Mouse (Mus musculus) adrenal gland (tissue): ENCODE data around the gene Tom1.

Experiments used
- intact Hi-C: fragments of 180-260 bp; cut with DNase I; formaldehyde crosslinking; loops from one replicate; pipeline ENCODE4 v1.15.1; 2025

Gene Tom1

GRCm38 (mm10) chr8:75086002-75086401 is 52.5 kb downstream of the Tom1 start:
- intact Hi-C loops = no loop called here

- intact Hi-C loops = no loop called here
Observed at GRCm38 (mm10) chr8:75087127-75087526, 53.6 kb downstream of the Tom1 start.

GRCm38 (mm10) chr8:75088989-75089881 is 55.7 kb downstream of the Tom1 start:
- intact Hi-C loops = no loop called here

- intact Hi-C loops = no loop called here
Observed at GRCm38 (mm10) chr8:75090781-75091365, 57.4 kb downstream of the Tom1 start.

GRCm38 (mm10) chr8:75093399-75094156 is 60.1 kb downstream of the Tom1 start, which contains the start of gene Hmox1:
Hmox1 (plus strand) TSS chr8:75093621.
- intact Hi-C loops = no loop called here

- intact Hi-C loops = no loop called here
Observed at GRCm38 (mm10) chr8:75102956-75103355, 69.5 kb downstream of the Tom1 start.

- intact Hi-C loops = no loop called here
Observed at GRCm38 (mm10) chr8:75103376-75103878, 69.9 kb downstream of the Tom1 start.

GRCm38 (mm10) chr8:75108527-75109235 is 75.2 kb downstream of the Tom1 start:
- intact Hi-C loops = loop anchor here (1.0 to 5.0 kb wide), 2 partner anchors 37 to 116 kb away; partner anchors contain the start of gene Hmgxb4

- intact Hi-C loops = loop anchor here (5.0 kb wide), 1 partner anchor 117 kb away; the partner anchor contains the start of gene Hmgxb4
Observed at GRCm38 (mm10) chr8:75109236-75109967, 75.9 kb downstream of the Tom1 start, which contains the start of gene Mcm5. Mcm5 (plus strand) TSS chr8:75109569.

GRCm38 (mm10) chr8:75110093-75110492 is 76.6 kb downstream of the Tom1 start:
- intact Hi-C loops = no loop called here

- intact Hi-C loops = no loop called here
Observed at GRCm38 (mm10) chr8:75118505-75118904, 85.0 kb downstream of the Tom1 start.

- intact Hi-C loops = no loop called here
Observed at GRCm38 (mm10) chr8:75119287-75119686, 85.8 kb downstream of the Tom1 start.
